Mouse (Mus musculus): Measurements from ENCODE around the gene G3bp1. TPM values are rescaled to one million over a fixed set of nuclear protein-coding genes. Genes with fewer than 3 reads are reported as not detected.
A peak's percentile ranks its signal among the peaks of the same experiment; 100 is the strongest.

Gene G3bp1
- polyA plus RNA-seq, 2 experiments: 27.7 to 58.4 TPM

DNA sequence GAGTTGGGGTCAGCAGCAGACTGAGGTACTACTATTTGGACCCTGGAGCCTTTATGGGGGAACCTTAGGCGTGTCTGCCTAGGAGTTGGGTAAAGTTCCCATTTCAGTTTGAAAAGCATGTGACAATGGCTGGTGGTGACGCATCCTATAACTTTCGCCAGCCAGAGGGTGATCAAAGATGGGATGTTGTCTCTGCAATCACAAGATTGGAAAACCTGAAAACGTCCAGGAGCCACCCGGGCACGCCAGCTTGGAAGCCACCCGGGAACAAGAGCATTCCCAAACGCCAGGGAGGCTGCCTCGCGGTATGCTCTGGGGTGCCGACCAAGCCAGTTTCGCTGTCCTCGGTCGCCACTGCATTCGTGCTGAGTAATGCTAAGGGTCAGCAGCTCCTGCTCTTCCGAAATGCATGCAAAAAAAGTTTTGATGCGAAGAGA is 856 bp upstream of the G3bp1 start:
- WGBS (ENCODE audit: insufficient replicate concordance): under 1% methylated on average over 17 of the region's 17 CpGs
- ATAC-seq (ENCODE audit: insufficient read depth): peak; percentile 30; the same call in 1 of the 2 replicates

GRCm38 (mm10) chr11:55469923-55470691 is 622 bp downstream of the G3bp1 start:
- TF ChIP-seq EP300 (IDR thresholded peaks at IDR 0.05; ENCODE audit: low read depth) (no peak), CTCF (IDR thresholded peaks at IDR 0.05; ENCODE audit: low read depth) (no peak)
- WGBS (ENCODE audit: insufficient replicate concordance): under 1% methylated on average over 46 of the region's 46 CpGs
- peak overlapping the region; percentile 98 for H3K4me2 ChIP-seq (ENCODE audit: low read depth)
- H3K4me1 ChIP-seq (replicated peaks; ENCODE audit: control insufficient read depth in 2 of 2, insufficient read depth in 2 of 2, low read length in 1 of 2): peaks cover 11 to 28% of the 10 kb centered on the region in 2 experiments
- peak overlapping the region; percentile 94 for H3K9ac ChIP-seq (replicated peaks)
- no peak for ATAC-seq (ENCODE audit: insufficient read depth)
- DNase-seq (ENCODE audit: low read depth in 3 of 3, low spot score in 3 of 3): peak in 1 of 3 experiments; percentile 31
- no peaks in the 10 kb centered on the region for H3K9me3 ChIP-seq (ENCODE audit: control insufficient read depth, low read length)
- H3K27ac ChIP-seq: peak overlapping the region; percentile 68
- no peaks in the 10 kb centered on the region for H3K27me3 ChIP-seq (ENCODE audit: control insufficient read depth, insufficient read depth, low read length)
- H3K36me3 ChIP-seq (replicated peaks; ENCODE audit: control insufficient read depth, insufficient read depth, low read depth): peaks cover 11% of the 10 kb centered on the region
- peak overlapping the region; percentile 98 to 99 for H3K4me3 ChIP-seq (ENCODE audit: insufficient read depth in 1 of 2, low read depth in 2 of 2, low read length in 2 of 2)

More for the DNA sequence above, 856 bp upstream of the G3bp1 start:
- Histone ChIP-seq H3K27me3 (ENCODE audit: control insufficient read depth, insufficient read depth, low read length) (no peaks in the 10 kb centered on the region), H3K4me2 (ENCODE audit: low read depth) (peak overlapping the region; percentile 98), H3K9ac (replicated peaks) (peak overlapping the region; percentile 81), H3K9me3 (ENCODE audit: control insufficient read depth, low read length) (no peaks in the 10 kb centered on the region), H3K4me1 (replicated peaks; ENCODE audit: control insufficient read depth in 2 of 2, insufficient read depth in 2 of 2, low read length in 1 of 2) (peaks cover 11 to 21% of the 10 kb centered on the region in 2 experiments), H3K36me3 (replicated peaks; ENCODE audit: control insufficient read depth, insufficient read depth, low read depth) (peaks cover 10% of the 10 kb centered on the region), H3K27ac (peak overlapping the region; percentile 86), H3K4me3 (ENCODE audit: insufficient read depth in 1 of 2, low read depth in 2 of 2, low read length in 2 of 2) (peak overlapping the region; percentile 88 to 98)
- TF ChIP-seq CTCF (IDR thresholded peaks at IDR 0.05; ENCODE audit: low read depth): no peak
- TF ChIP-seq EP300 (IDR thresholded peaks at IDR 0.05; ENCODE audit: low read depth): no peak
- peak in 1 of 3 experiments; percentile 40 for DNase-seq (ENCODE audit: low read depth in 3 of 3, low spot score in 3 of 3)

GRCm38 (mm10) chr11:55470761-55471160 is 1.3 kb downstream of the G3bp1 start:
- ATAC-seq (ENCODE audit: insufficient read depth) (no peak), DNase-seq (ENCODE audit: low read depth in 3 of 3, low spot score in 3 of 3) (no peak)
- WGBS (ENCODE audit: insufficient replicate concordance): 18% methylated on average over 8 of the region's 8 CpGs
- H3K36me3 ChIP-seq (replicated peaks; ENCODE audit: control insufficient read depth, insufficient read depth, low read depth): peaks cover 11% of the 10 kb centered on the region
- H3K4me3 ChIP-seq (ENCODE audit: insufficient read depth in 1 of 2, low read depth in 2 of 2, low read length in 2 of 2): peak overlapping the region; percentile 98 to 99
- no peaks in the 10 kb centered on the region for H3K27me3 ChIP-seq (ENCODE audit: control insufficient read depth, insufficient read depth, low read length)
- TF ChIP-seq EP300 (IDR thresholded peaks at IDR 0.05; ENCODE audit: low read depth) (no peak), CTCF (IDR thresholded peaks at IDR 0.05; ENCODE audit: low read depth) (no peak)
- H3K9me3 ChIP-seq (ENCODE audit: control insufficient read depth, low read length): no peaks in the 10 kb centered on the region
- H3K4me2 ChIP-seq (ENCODE audit: low read depth): peak overlapping the region; percentile 98
- peaks cover 11 to 29% of the 10 kb centered on the region in 2 experiments for H3K4me1 ChIP-seq (replicated peaks; ENCODE audit: control insufficient read depth in 2 of 2, insufficient read depth in 2 of 2, low read length in 1 of 2)
- no peak overlapping the region for H3K27ac ChIP-seq
- H3K9ac ChIP-seq (replicated peaks): peak overlapping the region; percentile 94

DNA sequence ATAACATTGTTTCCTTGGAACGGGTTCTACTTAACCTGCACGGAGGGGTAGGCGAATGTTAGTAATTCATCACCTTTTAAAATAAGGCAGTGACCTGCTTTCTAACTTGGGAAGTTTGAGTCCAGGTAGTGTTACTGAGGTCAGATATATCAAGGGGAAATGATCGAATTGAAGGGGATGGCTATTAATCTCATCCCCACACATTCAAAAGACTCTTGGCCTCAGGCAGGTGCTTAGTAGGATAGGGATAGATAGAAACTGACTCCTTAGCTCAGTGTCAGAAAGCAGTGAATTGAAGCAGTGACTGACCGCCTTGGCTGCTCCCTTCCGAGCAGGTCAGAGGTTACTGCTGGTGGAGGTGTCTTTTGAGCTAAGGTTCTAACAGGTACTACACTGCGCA is 2.0 kb downstream of the G3bp1 start:
- Histone ChIP-seq H3K36me3 (replicated peaks; ENCODE audit: control insufficient read depth, insufficient read depth, low read depth) (peaks cover 11% of the 10 kb centered on the region), H3K27ac (no peak overlapping the region), H3K27me3 (ENCODE audit: control insufficient read depth, insufficient read depth, low read length) (no peaks in the 10 kb centered on the region), H3K9ac (replicated peaks) (peak overlapping the region; percentile 94), H3K4me1 (replicated peaks; ENCODE audit: control insufficient read depth in 2 of 2, insufficient read depth in 2 of 2, low read length in 1 of 2) (peaks cover 13 to 31% of the 10 kb centered on the region in 2 experiments), H3K4me3 (ENCODE audit: insufficient read depth in 1 of 2, low read depth in 2 of 2, low read length in 2 of 2) (peak overlapping the region; percentile 98 to 99), H3K9me3 (ENCODE audit: control insufficient read depth, low read length) (no peaks in the 10 kb centered on the region), H3K4me2 (ENCODE audit: low read depth) (peak overlapping the region; percentile 98)
- ATAC-seq (ENCODE audit: insufficient read depth) (no peak), DNase-seq (ENCODE audit: low read depth in 3 of 3, low spot score in 3 of 3) (peak in 1 of 3 experiments; percentile 43)
- 56% methylated on average over 7 of the region's 7 CpGs for whole genome bisulfite sequencing (ENCODE audit: insufficient replicate concordance)
- TF ChIP-seq EP300 (IDR thresholded peaks at IDR 0.05; ENCODE audit: low read depth): peak; percentile 44; the same call in 1 of the 2 replicates
- TF ChIP-seq CTCF (IDR thresholded peaks at IDR 0.05; ENCODE audit: low read depth): no peak

GRCm38 (mm10) chr11:55473219-55473618 is 3.7 kb downstream of the G3bp1 start:
- no peaks in the 10 kb centered on the region for H3K9me3 ChIP-seq (ENCODE audit: control insufficient read depth, low read length)
- H3K4me2 ChIP-seq (ENCODE audit: low read depth): peak overlapping the region; percentile 98
- H3K9ac ChIP-seq (replicated peaks): no peak overlapping the region; the same call in 1 of the 2 replicates
- ATAC-seq (ENCODE audit: insufficient read depth) (no peak), DNase-seq (ENCODE audit: low read depth in 3 of 3, low spot score in 3 of 3) (no peak)
- H3K27me3 ChIP-seq (ENCODE audit: control insufficient read depth, insufficient read depth, low read length): no peaks in the 10 kb centered on the region
- TF ChIP-seq CTCF (IDR thresholded peaks at IDR 0.05; ENCODE audit: low read depth) (no peak), EP300 (IDR thresholded peaks at IDR 0.05; ENCODE audit: low read depth) (no peak)
- 51% methylated on average over 3 of the region's 3 CpGs for WGBS (ENCODE audit: insufficient replicate concordance)
- H3K27ac ChIP-seq: no peak overlapping the region; the same call in 1 of the 2 replicates
- peaks cover 13 to 32% of the 10 kb centered on the region in 2 experiments for H3K4me1 ChIP-seq (replicated peaks; ENCODE audit: control insufficient read depth in 2 of 2, insufficient read depth in 2 of 2, low read length in 1 of 2)
- H3K4me3 ChIP-seq (ENCODE audit: insufficient read depth in 1 of 2, low read depth in 2 of 2, low read length in 2 of 2): no peak overlapping the region; a peak in 1 of 4 replicates
- H3K36me3 ChIP-seq (replicated peaks; ENCODE audit: control insufficient read depth, insufficient read depth, low read depth): peaks cover 19% of the 10 kb centered on the region

All from liver, embryonic 14.5 days (tissue).